Mouse (Mus musculus) cortical plate, adult 2 months (tissue): ENCODE data around the gene Tigar.

Experiments
- CTCF ChIP-seq: fragments of 200-500 bp; IDR thresholded peaks from 2 replicates; pipeline ENCODE4 v1.5.1; 2011; ENCODE audit warnings: mild to moderate bottlenecking, control low read depth, low read length; ENCODE audit not compliant: insufficient read depth; ENCODE audit errors: extremely low read depth
- POLR2A ChIP-seq: fragments of 200-500 bp; IDR thresholded peaks from 2 replicates; pipeline ENCODE4 v1.6.1; 2011; ENCODE audit warnings: mild to moderate bottlenecking, low read length, control low read depth; ENCODE audit not compliant: insufficient read depth; ENCODE audit errors: extremely low read depth

DNA sequence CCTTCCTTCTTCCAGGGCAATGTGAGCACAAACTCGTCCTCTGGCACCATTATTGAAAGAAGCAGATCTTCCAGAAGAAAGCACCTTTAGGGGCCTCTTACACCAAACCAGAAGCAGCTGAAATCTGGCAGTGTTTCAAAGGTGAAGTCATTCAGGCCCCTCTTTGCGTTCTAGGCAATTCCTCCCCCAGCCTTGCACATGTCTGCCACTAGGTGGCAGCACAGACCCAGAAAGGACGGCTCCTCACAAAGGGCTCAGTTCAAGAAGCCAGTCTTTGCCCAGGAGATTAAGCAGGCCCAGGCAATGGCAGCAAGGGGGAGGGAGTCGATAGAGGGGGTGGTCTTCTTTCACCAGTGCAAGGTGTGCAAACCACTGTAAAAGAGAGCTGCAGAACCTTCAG, 38.3 kb upstream of the Tigar start:
- TF ChIP-seq CTCF (peak; percentile 93), POLR2A (no peak)
